Mouse (Mus musculus) myocyte (in vitro differentiated cells): Measurements from ENCODE around the gene Tada2a.

ENCODE experiments used
- CEBPB ChIP-seq: IDR thresholded peaks from 2 replicates; pipeline ENCODE4 v1.6.1; 2011; ENCODE audit warnings: mild to moderate bottlenecking, moderate library complexity; ENCODE audit not compliant: poor library complexity, insufficient read depth, severe bottlenecking
- E2F4 ChIP-seq: IDR thresholded peaks from one replicate; pipeline ENCODE4 v1.6.1; 2011; ENCODE audit warnings: mild to moderate bottlenecking, control low read depth, moderate library complexity; ENCODE audit not compliant: insufficient read depth
- MAX ChIP-seq: IDR thresholded peaks from one replicate; pipeline ENCODE4 v1.6.1; 2011; ENCODE audit warnings: low read depth, mild to moderate bottlenecking, control low read depth
- MYOD1 ChIP-seq, 3 experiments: IDR thresholded peaks; one replicate each; pipeline ENCODE4 v1.6.1; 2011; ENCODE audit warnings: control low read depth in 2 of 3, low read depth in 2 of 3, mild to moderate bottlenecking in 2 of 3, moderate library complexity in 1 of 3; ENCODE audit not compliant: insufficient read length in 2 of 3, control insufficient read depth in 1 of 3
- MYOG ChIP-seq, 3 experiments: IDR thresholded peaks; one replicate each; pipeline ENCODE4 v1.6.1; 2011; ENCODE audit warnings: control low read depth in 2 of 3, low read depth in 2 of 3, mild to moderate bottlenecking in 2 of 3; ENCODE audit not compliant: insufficient read length in 2 of 3, control insufficient read depth in 1 of 3, insufficient read depth in 1 of 3
- POLR2A ChIP-seq: IDR thresholded peaks from one replicate; pipeline ENCODE4 v1.6.1; 2011; ENCODE audit warnings: low read depth, mild to moderate bottlenecking, control low read depth, moderate library complexity; ENCODE audit not compliant: insufficient read length
- POLR2AphosphoS2 ChIP-seq: IDR thresholded peaks from one replicate; pipeline ENCODE4 v1.6.1; 2011; ENCODE audit warnings: low read depth, control low read depth; ENCODE audit not compliant: insufficient read length
- SRF ChIP-seq: IDR thresholded peaks from one replicate; pipeline ENCODE4 v1.6.1; 2011; ENCODE audit warnings: low read depth; ENCODE audit not compliant: control insufficient read depth, insufficient read length
- TCF12 ChIP-seq: IDR thresholded peaks from one replicate; pipeline ENCODE4 v1.6.1; 2011; ENCODE audit warnings: mild to moderate bottlenecking, control low read depth; ENCODE audit not compliant: poor library complexity, insufficient read depth, severe bottlenecking
- TCF3 ChIP-seq: IDR thresholded peaks from one replicate; pipeline ENCODE4 v1.6.1; 2011; ENCODE audit warnings: low read depth, control low read depth; ENCODE audit not compliant: insufficient read length
- USF1 ChIP-seq: IDR thresholded peaks from one replicate; pipeline ENCODE4 v1.6.1; 2011; ENCODE audit warnings: low read depth, mild to moderate bottlenecking, control low read depth, moderate library complexity

DNA sequence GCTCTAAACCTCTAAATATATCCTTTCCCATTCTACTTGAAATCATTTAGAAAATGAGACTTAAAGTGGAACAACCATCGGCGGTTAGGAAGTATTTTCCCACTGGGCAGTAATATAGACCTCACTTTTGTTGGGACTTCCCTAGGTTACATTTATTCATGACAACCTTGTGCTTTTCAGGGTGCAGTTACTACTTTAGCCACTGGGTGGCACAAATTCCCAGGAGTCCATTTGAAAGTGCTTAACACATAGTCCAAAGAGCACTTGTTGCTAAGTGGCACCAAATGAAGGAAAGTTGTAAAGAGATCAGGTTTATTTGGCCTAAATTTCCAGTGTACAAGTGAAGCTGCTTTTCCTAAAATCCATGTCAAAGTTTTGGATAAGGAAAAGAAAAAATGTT lies 12.4 kb upstream of the Tada2a start:
- TF ChIP-seq POLR2A (no peak), USF1 (no peak), MYOG (IDR thresholded peaks at IDR 0.05; ENCODE audit: control insufficient read depth in 1 of 3, insufficient read depth in 1 of 3, insufficient read length in 2 of 3, low read depth in 2 of 3) (no peak), POLR2AphosphoS2 (no peak), SRF (no peak), MAX (no peak), TCF3 (no peak), E2F4 (no peak), TCF12 (no peak), CEBPB (no peak), MYOD1 (IDR thresholded peaks at IDR 0.05; ENCODE audit: control insufficient read depth in 1 of 3, insufficient read length in 2 of 3, low read depth in 2 of 3) (no peak)
